Mouse (Mus musculus) thymus, adult 18-20 months (tissue): ENCODE measurements around the gene Vsig10.
"Not testable (repeated sequence)": the region's sequence is repeated elsewhere in the genome, so short reads cannot be mapped to it uniquely, and the experiment has no call there.

Source experiments
- DNase-seq, 2 experiments: peaks; one replicate each; pipeline ENCODE4 v3.0.0; 2022; ENCODE audit warnings: mixed read lengths in 2 of 2

Gene Vsig10

DNA sequence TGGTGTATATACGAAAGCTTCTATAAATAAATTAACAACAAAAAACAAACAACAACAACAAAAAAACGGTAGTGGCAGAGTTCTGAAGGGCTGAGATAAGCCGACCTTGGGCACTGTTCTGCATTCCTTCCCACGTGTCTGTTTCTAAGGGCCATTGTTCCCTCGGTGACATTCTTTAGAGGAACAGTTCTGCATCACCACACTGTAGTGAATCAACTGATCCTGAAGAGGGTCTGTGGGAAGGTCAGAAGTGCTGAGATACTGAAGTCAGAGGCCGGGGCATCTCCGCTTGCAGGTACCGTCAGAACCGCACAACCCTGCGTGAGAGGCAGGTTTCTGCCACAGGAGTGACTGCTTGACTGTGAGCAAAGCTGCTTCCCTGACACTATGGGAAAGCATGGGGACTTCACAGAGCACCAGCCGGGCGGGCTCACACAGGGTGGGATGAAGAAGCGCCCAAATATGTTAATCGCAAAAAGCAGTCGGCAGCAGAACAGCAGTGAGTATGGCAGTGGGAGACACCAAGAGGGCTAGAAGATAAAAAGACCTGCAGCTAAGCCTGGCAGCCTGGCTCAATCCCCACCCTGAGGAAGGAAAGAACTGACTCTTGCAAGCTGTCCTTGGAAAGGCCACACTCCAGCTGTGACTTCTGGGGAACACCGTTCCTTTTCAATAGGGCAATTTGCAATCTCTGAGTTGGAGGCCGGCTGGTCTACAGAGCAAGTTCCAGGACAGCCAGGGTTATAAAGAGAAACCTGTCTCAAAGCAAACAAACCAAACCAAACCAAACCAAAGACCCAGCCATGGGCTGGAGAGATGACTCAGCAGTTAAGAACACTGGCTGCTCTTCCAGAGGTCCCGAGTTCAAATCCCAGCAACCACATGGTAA is 14.9 kb upstream of the Vsig10 start:
- no peak for DNase-seq

DNA sequence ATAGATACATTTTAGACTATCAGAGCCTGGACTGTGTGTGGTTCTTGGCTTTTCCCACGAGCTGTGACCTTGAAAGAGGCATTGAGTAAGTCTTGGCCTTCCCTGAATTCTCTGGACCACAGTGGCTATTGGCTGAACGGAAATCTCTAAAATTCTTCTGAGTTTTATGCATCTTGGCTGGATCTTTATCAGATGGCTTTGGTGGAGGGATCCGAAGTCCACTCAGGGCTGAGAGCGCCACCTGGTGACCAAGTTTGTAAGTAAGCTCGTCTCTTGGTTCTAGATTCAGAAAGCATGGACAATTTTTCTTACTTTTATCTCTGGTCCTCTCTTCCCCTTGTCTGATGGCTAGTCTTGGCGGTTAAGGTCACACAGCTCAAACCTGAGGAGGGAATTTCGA is 13.9 kb upstream of the Vsig10 start:
- peak; percentile 21 for DNase-seq

DNA sequence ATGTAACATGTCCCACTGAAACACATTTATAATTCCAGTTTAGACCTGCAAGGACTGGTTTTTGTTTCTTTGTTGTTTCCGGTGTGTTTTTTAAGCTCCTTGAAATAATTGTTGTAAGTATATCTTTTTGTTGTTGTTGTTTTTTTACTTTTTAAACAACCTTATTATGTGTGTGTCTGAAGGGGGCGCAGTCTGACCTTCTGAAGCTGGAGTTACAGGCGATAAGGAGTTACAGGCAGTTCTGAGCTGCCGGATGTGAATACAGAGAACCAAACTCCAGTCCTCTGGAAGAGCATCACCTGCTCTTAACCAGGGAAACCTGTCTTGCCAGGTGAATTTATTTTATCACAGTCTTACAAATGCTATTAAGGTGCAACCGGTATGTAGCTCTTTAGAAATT is 13.1 kb upstream of the Vsig10 start:
- no peak for DNase-seq

DNA sequence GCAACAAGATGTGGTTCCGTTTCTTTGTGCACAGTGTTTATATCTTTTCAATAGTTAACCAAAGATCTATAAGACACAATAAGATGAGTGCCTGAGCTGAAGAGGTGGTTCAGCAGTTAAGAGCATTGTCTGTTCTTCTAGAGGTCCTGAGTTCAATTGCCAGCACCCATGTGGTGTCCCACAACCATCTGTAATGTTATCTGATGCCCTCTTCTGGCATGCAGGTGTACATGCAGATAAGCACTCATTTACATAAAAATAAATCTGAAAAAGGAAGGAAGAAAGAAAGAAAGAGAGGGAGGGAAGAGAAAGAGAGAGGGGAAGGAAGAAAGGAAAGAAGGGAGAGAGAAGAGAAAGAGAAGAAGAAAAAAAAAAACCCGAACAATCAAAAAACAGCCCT is 12.1 kb upstream of the Vsig10 start:
- DNase-seq, result no peak

DNA sequence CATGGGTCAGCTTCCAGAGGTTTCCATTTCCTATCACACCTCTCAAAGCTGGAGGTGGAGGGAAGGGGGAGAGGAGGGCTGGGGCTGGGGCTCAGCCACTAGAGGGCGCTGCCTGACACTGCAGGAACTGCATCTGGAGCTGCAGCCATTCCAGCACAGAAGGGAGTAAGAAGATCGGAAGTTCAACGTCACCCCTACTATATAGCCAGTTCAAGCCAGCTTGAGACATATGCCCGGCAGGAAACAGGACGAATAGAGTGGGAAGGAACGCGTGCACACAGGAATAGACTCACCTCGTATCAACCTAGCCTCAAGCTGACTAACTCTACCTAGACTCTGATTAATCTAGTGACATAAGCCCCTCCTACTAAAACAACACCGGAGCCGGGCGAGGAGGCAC is 11.2 kb upstream of the Vsig10 start:
- DNase-seq, result peak; percentile 37 to 52

DNA sequence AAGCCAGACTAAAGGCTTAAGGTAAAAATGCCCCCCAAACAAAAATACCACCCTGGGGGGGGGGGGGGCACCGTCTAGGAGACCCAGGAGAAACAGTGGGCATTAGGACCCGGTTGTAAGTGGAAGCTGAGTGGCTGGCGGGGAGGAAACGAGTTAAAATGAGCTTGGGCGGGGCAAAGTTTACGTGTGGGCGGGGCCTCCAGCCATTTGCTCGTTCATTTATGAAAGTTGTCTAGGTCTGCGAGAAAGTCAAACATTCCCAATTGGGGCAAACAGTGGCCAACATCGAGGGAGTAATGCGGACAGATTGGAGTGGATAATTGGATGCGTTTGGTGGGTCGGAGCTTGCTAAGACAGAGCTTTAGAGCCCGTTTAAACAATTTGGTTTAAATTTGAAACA is 5.5 kb upstream of the Vsig10 start:
- no peak for DNase-seq

DNA sequence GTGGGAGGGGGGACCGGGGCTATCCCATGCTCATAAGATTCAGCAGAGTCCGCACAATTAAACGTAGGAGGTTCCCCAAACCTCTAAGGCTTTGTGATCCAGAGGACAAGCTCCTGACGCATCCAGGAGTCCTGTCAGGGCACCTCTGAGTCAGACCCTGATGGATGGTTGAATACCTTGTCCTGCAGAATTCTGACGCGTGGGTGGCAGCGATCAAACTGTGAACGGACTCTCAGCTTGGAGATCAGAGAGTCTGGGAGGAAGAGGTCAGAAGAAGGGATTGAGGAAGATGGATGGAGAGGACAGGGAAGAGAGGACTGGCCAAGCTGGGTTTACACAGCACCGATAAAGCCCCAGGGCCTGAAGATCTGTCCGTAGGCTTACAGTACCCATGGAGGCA is 5.0 kb upstream of the Vsig10 start:
- DNase-seq, result no peak

DNA sequence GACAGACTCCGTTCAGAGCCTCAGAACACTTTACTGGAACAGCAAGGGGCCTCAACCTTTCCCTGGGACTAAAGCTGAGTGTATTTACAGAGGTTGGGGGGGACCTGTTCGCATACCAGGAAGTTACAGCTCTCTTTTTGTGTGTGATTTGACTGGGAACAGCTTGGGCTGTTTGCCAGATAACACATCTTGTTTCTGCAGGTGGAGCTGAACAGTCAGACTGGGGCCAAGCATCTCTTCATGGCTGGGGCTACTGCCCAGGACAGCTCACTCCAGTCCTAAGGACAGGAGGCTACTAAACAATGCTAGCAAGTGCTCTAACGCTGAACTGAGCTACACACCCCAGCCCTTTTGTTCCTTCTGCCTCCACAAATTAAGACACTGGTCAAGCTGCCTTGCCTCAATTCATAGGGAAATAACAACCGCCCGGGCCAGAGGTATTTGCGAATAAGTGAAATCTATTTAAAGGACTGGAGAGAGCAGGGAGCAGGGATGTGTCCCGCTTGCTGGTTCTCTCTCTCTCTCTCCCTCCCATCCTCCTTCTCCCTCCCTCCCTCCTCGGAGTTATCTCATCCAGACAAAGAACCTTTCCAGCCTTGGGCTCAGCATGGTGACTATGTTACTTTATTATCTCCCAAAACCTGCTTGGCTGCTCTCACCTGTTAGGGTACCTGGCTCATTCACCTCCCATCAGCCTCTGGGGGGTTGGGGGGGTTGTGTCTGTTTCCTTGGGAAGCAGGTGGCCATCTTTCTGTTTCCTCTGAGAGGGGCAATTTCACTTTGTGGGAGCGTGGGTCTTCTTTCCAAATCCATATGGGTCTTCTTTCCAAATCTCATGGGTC is 4.1 kb upstream of the Vsig10 start:
- no peak for DNase-seq

DNA sequence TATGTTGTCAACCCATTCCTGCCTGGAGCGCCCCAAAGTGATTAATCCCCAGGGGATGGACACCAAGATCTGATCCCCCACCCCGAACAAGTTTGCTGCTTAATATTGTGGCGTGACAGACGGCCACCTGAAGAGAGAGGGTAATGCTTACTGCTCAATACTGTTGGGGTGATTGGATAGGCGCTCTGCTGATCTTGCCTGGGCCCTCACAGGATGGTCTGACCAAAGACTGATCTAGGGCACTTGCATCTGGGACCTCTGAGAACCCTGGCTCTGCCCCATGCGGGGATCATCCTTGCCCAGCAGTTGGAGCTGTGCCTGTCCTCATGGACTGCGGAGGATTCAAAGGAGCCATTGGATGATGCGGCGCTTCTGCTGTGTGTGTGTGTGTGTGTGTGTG is 4.9 kb downstream of the Vsig10 start:
- no peak for DNase-seq

DNA sequence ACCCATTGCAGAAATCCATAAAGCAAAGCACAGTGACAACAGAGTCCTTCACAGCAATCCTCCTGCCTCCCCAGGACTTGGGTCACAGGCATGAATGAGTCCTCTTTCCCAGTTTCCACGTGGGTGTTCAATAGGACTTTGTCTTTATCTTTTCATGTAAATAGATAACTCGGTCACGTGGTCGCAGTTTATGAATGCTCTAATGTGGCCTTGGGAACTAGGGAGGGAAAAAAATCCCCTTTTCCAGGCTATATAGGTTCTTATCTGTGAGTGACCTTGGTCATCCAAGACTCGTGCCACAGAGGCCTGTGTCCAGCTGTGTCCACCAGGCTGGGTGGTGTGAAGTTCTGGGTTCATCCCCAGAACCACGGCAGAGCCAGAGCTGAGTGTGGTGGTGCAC is 7.5 kb downstream of the Vsig10 start:
- DNase-seq, result no peak

DNA sequence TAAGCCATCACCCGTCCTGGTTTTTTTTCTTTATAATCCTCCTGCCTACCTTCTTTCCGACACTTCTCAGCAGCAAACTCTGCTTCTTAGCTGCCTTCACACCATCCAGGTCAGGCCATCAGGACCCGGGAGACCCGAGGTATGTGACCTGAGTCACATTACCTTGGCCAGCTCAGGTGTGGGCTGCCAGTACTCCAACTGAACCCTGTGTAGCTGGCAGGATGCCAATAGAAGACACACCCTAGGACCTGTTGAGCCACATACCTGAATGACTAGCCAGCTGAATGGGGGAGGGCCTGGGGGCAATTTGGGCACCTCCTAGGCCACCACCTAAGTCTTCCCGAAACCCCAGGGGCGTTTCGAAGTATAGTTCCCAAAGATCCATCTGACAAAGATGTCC is 11.6 kb downstream of the Vsig10 start:
- DNase-seq, result no peak

DNA sequence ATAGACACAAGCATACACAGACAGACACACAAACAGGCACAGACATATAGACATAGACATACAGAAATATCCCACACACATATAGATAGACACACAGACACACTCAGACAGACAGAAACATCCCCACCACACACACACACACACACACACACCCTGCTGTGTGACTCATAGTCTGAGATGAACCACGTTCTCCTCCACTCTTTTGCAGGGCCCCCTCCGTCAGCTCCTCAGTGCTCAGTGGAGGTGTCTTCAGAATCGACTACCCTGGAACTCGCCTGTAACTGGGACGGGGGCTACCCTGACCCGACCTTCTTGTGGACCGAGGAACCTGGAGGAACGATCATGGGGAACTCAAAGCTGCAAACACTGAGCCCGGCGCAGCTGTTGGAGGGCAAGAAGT is 19.1 kb downstream of the Vsig10 start:
- no peak for DNase-seq

DNA sequence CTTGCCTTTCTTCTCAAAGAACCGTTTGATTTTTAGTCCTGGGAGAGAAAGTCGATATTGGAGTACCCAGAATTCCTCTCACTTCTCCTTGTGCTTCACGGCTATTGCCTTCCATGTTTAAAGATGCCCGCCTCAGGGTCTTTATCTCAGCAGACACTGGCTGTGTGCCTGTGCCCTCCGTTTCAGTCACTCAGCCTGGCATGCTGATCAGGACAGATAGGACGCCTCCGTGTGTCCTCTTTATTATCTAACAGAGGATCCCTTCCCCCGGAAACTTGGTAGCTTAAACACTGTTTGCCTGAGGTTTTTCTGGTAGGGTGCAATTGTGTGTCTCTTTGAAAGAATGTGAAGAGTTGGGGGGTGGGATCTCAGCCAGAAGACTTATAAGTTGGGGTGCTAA is 19.6 kb downstream of the Vsig10 start:
- DNase-seq, result no peak

DNA sequence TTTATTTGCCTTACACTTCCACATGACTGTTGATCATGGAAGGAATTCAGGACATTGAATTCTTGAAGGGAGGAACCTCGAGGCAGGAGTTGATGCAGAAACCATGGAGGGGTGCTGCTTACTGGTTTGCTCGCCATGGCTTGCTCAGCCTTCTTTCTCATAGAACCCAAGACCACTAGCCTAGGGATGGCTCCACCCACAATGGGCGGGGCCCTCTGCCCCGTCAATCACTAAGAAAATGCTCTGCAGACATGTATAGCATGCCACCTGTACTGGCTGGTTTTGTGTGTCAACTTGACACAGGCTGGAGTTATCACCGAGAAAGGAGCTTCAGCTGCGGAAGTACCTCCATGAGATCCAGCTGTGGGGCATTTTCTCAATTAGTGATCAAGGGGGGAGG is 21.2 kb downstream of the Vsig10 start:
- no peak for DNase-seq

DNA sequence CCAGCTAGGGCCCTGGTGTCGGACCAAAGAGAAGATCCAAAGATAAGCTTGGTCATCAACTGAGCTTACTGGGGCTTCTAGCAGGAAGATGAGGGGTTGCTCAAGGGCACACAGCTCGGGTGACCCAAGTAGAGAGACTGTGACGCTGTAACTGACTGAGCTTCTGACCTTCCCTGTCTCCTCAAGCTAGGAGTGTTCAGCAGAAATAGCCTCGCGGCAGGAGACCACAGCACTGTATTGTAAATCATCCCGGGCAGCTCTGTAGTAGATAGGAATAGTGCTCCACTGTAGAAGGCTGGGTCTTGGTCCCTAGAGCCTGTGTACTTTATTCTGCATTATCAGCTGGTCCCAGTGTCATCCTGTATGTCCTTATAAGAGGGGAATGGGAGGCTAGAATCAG is 23.0 kb downstream of the Vsig10 start:
- DNase-seq, result no peak

DNA sequence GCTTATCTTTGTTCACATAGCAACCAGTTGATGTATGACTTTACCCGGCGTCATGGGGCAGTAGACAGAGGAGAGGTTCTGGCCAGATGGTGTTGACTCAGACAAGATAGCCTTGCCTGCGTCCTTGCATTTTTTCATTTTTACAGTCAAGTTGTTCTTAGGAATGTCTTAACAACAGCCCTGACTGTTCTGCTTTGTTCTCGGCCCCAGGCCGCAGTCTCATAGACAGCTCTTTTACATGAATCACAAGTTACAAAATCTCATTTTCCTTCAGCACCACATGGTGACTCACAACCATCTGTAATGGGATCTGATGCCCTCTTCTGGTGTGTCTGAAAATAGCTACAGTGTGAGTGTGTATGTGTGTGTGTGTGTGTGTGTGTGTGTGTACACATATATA is 25.6 kb downstream of the Vsig10 start:
- not testable (repeated sequence) for DNase-seq

DNA sequence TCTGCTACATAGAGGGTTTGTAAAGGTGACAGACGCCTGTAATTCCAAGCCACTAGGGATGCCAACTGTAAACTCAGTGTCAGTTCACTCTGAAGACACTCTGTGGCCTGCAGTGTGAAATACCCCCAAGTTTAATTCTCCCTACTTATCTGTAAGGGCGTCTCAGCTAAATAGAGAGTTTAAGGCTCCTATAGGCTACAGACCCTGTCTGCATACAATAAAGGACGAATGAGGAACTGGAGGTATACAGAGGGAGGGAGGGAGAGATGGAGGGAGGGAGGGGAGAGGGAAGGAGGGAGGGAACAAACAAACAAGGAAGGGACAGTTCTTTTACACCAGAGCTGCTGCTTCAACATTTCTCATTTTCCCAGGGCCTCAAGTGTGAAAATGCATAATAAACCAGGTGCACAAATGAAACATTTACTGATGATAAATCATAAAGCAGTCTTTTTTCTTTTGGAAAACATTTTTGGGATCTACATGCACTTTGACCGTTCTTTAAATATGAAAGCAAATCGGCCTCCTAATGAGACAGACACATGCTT is 26.6 kb downstream of the Vsig10 start:
- no peak for DNase-seq

DNA sequence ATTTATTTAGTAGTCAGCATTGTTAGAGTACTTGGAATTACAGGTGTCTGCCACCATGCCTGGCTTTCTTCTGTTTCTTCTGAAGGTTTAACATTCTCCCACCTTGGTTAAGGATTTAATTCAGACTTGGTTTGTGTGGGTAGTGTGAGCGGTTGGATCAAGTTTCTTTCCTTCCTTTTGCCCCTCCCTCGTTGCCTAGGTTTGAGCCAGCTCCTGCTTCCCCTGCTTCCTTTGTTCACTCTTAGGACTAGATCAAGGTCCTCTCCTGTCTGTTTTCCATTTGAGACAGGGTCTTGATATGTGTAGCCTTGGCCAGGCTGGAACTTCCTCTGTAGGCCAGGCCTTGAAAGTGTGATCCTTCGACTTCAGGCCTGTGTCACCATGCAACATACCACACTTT is 27.4 kb downstream of the Vsig10 start:
- no peak for DNase-seq

DNA sequence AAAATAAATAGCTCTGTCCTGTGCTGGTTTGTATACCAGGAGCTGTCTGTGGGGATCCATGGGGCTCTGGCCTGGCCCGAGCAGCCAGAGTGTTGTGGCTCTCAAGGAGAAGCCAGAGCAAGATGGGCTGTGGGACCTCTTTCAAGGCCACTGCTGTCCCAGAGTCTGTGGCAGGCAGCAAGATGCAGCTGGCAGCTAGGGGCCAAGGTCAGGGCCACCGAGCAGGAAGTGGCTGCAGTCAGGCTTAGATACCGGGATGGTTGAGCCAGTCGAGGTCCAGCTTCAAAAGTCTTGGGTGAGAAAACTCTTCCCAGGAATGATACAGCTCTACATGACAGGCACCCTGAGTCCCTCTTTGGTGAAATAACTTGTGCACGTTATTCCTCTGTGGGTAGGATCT is 28.1 kb downstream of the Vsig10 start:
- no peak for DNase-seq

DNA sequence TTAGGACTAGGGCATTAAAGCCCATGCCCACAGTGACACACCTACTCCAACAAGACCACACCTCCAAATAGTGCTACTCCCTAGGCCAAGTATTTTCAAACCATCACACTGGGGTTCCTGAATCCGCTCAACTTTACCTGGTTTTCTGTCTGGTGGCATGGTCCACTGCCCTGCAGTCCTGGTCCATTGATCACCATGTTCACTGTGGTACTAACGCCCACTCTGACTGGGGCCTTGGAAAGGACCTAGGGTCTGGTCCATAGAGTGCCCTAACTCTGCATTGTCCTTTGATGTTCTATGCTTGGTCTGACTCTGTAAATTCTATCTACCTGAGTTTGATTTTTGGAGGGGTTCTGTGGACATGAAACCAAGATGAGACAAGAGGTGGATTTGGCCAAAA is 29.0 kb downstream of the Vsig10 start:
- DNase-seq, result no peak

DNA sequence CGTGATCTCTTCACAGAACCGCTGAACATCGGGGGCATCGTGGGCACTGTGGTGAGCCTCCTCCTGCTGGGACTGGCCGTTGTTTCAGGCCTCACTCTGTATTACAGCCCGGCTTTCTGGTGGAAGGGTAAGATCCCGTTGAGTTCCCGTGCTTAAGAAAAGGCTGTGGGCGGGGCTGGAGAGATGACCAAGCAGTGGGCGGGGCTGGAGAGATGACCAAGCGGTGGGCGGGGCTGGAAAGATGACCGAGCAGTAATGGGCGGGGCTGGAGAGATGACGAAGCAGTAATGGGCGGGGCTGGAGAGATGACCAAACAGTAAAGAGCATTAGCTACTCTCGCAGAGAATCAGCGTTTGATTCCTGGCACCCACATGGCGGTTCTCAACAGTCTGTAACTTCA is 29.4 kb downstream of the Vsig10 start:
- DNase-seq, result no peak

DNA sequence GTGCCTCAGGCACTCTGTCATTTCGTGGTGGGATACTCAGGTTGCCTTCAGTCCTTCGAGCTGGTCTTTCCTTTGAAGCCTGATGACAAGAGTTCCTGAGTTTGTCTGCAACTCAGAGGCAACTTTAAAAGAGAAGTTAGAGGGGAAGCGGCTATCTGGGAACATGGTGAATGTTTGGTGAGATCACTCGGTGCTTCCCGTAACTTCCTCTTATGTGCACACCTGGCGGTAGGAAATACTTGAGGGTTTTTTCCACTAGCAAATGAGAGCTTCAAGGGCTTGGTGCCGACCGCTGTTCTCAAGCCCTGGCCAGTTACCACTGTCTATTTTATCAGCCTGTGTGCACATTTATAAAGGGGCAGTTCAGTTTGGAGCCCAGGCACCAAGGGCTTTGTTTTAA is 35.2 kb downstream of the Vsig10 start:
- DNase-seq, result no peak

DNA sequence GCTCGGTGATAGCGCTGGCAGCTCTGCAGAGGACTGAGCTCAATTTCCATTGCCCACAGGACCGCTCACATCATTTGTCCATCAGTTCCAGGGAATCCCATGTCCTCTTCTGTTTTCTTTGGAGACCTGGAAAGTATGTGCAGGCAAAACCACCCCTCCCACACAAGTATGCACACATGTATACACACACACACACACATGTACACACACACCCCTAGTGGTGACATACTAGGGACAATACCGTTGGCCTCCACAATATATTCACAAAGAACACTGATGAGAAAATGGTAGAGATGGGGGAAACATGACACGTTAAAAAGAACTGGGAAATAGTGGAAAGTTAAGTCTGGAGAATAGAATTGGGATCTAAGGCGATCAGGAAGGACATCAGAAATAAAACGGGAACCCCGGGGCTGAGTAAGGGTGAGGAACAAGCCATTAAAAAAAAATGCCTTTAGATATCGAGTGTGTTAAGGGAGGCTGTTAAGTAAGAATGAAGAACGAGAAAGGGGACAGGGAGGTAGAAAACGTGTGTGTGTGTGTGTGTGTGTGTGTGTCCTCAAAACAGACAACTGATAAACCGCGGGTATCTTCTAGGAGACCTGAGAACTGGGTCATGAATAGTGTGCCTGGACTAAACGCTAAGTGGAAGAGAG is 36.9 kb downstream of the Vsig10 start:
- DNase-seq, result no peak
